Mouse (Mus musculus): ENCODE data around the gene Sirpb1b. TPM values are rescaled to one million over a fixed set of nuclear protein-coding genes. Genes with fewer than 3 reads are reported as not detected.
"Not testable (repeated sequence)": the region's sequence is repeated elsewhere in the genome, so short reads cannot be mapped to it uniquely, and the experiment has no call there.

Gene Sirpb1b
- not detected in 2 replicates for polyA plus RNA-seq (2015; fragmentation: Nextera tagmentation; extraction: Ambion mirVana)

DNA sequence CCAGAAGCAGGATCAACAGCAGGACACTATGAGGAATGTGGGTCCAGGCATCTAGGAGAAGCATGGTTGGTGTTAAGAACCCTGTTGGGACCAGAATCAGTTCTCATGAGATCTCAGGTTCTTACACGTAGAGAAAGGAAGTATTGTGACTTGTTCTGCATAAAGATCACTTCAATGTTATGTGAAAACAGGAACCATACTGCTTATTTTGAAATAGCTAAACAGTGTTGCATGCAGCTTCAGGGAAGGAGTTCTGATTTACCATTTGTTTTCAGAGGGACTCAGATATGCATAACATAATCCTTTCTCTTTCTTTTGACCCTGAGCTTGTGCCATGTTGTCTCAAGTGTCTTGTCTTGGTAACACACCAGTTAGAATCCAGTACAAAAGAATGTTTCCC lies at the start of gene Sirpb1b:
TSS of gene Sirpb1b (minus strand) at position 179 of the 400 bp plus-strand sequence.
- H3K4me2 ChIP-seq (replicated peaks); H3K36me3 ChIP-seq; H3K27ac ChIP-seq (replicated peaks); H3K9ac ChIP-seq (replicated peaks); H3K9me3 ChIP-seq; ATAC-seq (replicated peaks); H3K27me3 ChIP-seq; H3K4me1 ChIP-seq; H3K4me3 ChIP-seq: not testable (repeated sequence)
- WGBS = 82% methylated on average over 1 of the region's 1 CpGs

DNA sequence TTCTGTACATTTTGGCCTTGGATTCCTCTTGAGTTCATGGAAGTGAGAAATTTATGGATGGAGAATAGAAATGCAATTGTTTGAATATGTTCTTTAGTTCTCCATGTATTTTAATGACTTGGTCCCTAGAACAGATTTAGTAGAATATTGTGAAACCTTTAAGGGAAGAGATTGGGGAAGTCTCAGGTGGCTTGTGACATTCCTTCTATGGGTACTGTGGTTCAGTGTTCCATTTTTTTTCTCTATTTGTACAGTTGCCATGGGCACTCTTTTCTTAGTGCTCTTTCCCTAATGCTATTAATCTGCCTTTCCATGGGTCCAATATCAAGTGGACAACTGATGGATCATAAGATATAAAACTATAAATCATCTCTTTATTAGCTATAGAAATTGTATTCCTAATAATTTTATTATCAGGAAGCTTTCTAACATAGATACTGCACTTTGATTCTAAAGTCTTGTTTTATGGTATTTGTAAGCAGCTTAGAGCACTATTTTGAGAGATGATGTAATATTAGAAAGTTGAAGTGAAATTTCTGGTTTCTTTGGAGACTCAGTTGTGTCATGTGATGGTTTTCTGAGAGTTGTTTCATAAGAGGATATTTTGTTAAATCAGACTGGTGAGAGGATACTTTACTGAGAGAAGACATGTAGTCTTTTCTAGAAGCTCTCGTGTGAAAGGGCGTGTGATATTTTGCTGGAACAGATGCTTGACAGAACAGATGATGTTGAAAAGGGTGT lies 15.7 kb upstream of the Sirpb1b start:
- not testable (repeated sequence) for H3K4me1 ChIP-seq; H3K9me3 ChIP-seq; H3K27me3 ChIP-seq; H3K4me2 ChIP-seq (replicated peaks); ATAC-seq (replicated peaks); H3K36me3 ChIP-seq; H3K4me3 ChIP-seq; H3K27ac ChIP-seq (replicated peaks); H3K9ac ChIP-seq (replicated peaks)
- WGBS = 91% methylated on average over 2 of the region's 2 CpGs

GRCm38 (mm10) chr3:15586665-15587064 lies 11.8 kb upstream of the Sirpb1b start:
- not testable (repeated sequence) for H3K36me3 ChIP-seq; H3K4me1 ChIP-seq; H3K27ac ChIP-seq (replicated peaks); H3K4me2 ChIP-seq (replicated peaks); H3K9me3 ChIP-seq; ATAC-seq (replicated peaks); H3K4me3 ChIP-seq; H3K9ac ChIP-seq (replicated peaks); H3K27me3 ChIP-seq
- WGBS = 93% methylated on average over 1 of the region's 1 CpGs

DNA sequence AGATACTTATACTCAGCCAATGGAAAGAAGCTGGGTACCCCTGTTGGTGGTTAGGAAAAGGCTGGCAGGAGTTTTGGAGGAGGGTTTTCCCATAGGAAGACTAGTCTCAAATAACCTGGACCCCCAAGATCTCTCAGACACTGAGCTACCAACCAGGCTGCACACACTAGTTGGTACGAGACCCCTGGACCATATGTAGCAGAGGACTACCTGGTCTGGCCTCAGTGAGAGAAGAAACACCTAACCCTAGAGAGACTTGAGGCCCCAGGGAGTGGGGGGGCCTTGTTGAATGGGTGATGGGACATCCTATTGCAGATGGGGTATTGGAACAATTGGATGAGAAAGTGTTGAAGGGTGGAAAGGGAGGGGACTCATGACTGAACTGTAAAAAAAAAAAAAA lies 8.6 kb upstream of the Sirpb1b start:
- no peak for ATAC-seq (replicated peaks)
- Histone ChIP-seq H3K4me2 (replicated peaks) (no peak overlapping the region), H3K27me3 (no peaks in the 10 kb centered on the region), H3K4me1 (no peaks in the 10 kb centered on the region), H3K27ac (replicated peaks) (no peak overlapping the region), H3K4me3 (no peak overlapping the region), H3K9ac (replicated peaks) (no peak overlapping the region), H3K9me3 (peaks cover 7% of the 10 kb centered on the region; the same call in 1 of the 2 replicates), H3K36me3 (no peaks in the 10 kb centered on the region)
- 93% methylated on average over 1 of the region's 1 CpGs for WGBS

DNA sequence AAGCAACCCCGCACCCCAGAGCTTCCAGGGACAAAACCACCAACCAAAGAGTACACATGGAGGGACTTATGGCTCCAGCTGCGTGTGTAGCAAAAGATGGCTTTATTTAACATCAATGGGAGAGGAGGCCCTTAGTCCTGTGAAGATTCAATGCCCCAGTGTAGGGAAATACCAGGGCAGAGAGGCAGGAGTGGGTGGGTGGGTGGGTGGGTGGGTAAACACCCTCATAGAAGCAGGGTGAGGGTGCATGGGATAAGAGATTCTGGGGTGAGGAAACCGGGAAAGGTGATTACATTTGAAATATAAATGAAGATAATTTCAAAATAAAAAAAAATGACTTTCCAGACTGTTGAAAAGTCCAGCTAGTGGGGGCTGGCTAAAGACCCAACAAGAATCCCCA lies 8.1 kb upstream of the Sirpb1b start:
- H3K4me2 ChIP-seq (replicated peaks); H3K27me3 ChIP-seq; ATAC-seq (replicated peaks); H3K27ac ChIP-seq (replicated peaks); H3K36me3 ChIP-seq; H3K4me3 ChIP-seq; H3K4me1 ChIP-seq; H3K9me3 ChIP-seq; H3K9ac ChIP-seq (replicated peaks): not testable (repeated sequence)
- WGBS = 85% methylated on average over 3 of the region's 3 CpGs

GRCm38 (mm10) chr3:15576466-15576865 lies 1.6 kb upstream of the Sirpb1b start:
- H3K9ac ChIP-seq (replicated peaks); ATAC-seq (replicated peaks): not testable (repeated sequence)

DNA sequence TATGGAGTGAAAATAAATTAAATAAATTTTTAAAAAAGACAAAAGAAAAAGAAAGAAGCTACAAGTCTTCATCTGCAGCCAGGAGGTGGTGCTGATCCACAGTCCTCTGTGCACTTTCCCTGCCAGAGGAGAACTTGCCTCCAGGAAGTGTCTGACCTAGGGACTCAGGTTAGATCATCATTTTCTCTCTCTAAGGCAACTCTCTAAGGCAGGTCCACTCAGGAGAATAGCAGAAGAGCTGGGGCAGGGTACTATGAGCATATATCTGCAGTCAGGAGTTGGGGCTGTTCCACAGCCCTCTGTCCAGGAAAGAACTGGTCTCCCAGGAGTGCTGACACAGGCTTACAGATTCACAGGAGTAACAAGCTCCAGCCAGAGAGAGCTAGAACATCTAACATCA lies 46.3 kb downstream of the Sirpb1b start:
- Histone ChIP-seq H3K4me2 (replicated peaks) (no peak overlapping the region), H3K36me3 (no peaks in the 10 kb centered on the region), H3K9ac (replicated peaks) (no peak overlapping the region), H3K4me3 (no peak overlapping the region), H3K4me1 (no peaks in the 10 kb centered on the region), H3K9me3 (peaks cover 4% of the 10 kb centered on the region; the same call in 1 of the 2 replicates), H3K27me3 (no peaks in the 10 kb centered on the region), H3K27ac (replicated peaks) (no peak overlapping the region)
- no peak for ATAC-seq (replicated peaks)

More at GRCm38 (mm10) chr3:15576466-15576865, 1.6 kb upstream of the Sirpb1b start:
- H3K9me3 ChIP-seq; H3K36me3 ChIP-seq; H3K27me3 ChIP-seq; H3K27ac ChIP-seq (replicated peaks); H3K4me2 ChIP-seq (replicated peaks); H3K4me1 ChIP-seq; H3K4me3 ChIP-seq: not testable (repeated sequence)

DNA sequence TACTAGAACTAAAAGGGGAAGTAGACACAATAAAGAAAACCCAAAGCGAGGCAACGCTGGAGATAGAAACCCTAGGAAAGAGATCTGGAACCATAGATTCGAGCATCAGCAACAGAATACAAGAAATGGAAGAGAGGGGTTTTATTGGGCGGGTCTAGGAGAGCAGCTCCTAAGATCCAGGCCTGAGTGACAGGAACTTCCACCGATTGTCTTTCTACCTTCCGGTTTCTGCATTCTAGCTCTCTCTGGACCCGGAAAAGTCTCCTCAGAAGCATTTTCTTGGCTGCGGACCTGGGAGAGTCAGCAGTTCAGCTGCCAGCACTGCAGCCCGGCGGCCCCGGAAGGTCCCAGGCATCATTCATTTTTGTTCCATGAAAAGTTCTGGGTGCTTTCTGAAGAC lies 61.3 kb downstream of the Sirpb1b start:
- H3K9ac ChIP-seq (replicated peaks); H3K4me2 ChIP-seq (replicated peaks); H3K4me1 ChIP-seq; ATAC-seq (replicated peaks); H3K27me3 ChIP-seq; H3K9me3 ChIP-seq; H3K36me3 ChIP-seq; H3K27ac ChIP-seq (replicated peaks); H3K4me3 ChIP-seq: not testable (repeated sequence)
- WGBS = 90% methylated on average over 11 of the region's 11 CpGs

DNA sequence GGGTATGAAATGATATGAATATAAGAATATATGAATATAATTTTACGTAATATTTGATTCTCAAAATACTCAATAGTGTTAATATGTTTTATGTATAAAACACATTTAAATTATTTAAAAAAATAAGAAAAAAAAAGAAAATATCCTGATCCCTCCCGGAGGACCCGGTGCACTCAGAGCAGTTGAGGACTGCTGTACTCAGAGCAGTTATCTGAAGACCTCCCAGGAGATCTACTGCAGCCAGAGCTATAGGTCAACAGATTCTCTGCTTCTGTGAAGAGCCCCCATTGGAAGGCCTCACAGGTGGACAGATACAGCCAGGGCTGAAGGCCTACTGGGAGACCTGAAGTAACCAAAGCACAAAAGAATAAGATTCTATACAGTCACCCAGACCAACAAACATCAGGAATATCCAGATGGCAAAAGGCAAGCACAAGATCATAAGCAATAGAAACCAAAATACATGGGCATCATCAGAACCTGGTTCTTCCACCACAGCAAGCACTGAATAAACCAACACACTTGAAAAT lies 67.0 kb downstream of the Sirpb1b start:
- not testable (repeated sequence) for H3K9me3 ChIP-seq; ATAC-seq (replicated peaks); H3K27ac ChIP-seq (replicated peaks); H3K27me3 ChIP-seq; H3K9ac ChIP-seq (replicated peaks); H3K4me1 ChIP-seq; H3K36me3 ChIP-seq; H3K4me3 ChIP-seq; H3K4me2 ChIP-seq (replicated peaks)
- 83% methylated on average over 3 of the region's 3 CpGs for WGBS

GRCm38 (mm10) chr3:15474831-15475230 lies 100.0 kb downstream of the Sirpb1b start:
- H3K27ac ChIP-seq (replicated peaks); H3K4me1 ChIP-seq; H3K9ac ChIP-seq (replicated peaks); H3K4me3 ChIP-seq; H3K27me3 ChIP-seq; H3K9me3 ChIP-seq; H3K4me2 ChIP-seq (replicated peaks); H3K36me3 ChIP-seq; ATAC-seq (replicated peaks): not testable (repeated sequence)
- 57% methylated on average over 2 of the region's 2 CpGs for WGBS

- not testable (repeated sequence) for H3K4me1 ChIP-seq; H3K4me3 ChIP-seq; H3K27me3 ChIP-seq; H3K9me3 ChIP-seq; H3K4me2 ChIP-seq (replicated peaks); ATAC-seq (replicated peaks); H3K9ac ChIP-seq (replicated peaks); H3K36me3 ChIP-seq; H3K27ac ChIP-seq (replicated peaks)
- WGBS = 77% methylated on average over 1 of the region's 3 CpGs
Measured at GRCm38 (mm10) chr3:15470158-15470557, 104.7 kb downstream of the Sirpb1b start.
